Mouse (Mus musculus): ENCODE data around the gene Atp6v0e.

The Atp6v0e gene

GRCm38 (mm10) chr17:26710049-26710448 is 47.0 kb downstream of the Atp6v0e start:
- DNase-seq (ENCODE audit: extremely low read depth, low read depth, low spot score): no peak

- DNase-seq (ENCODE audit: extremely low read depth, low read depth, low spot score): peak; percentile 62
These were observed 52.3 kb downstream of the Atp6v0e start, which contains the start of gene Crebrf for GRCm38 (mm10) chr17:26715271-26715758. Gene Crebrf (plus strand): TSS chr17:26715650.

- DNase-seq (ENCODE audit: extremely low read depth, low read depth, low spot score): peak; percentile 74
These were observed 53.1 kb downstream of the Atp6v0e start for GRCm38 (mm10) chr17:26715916-26716717.

GRCm38 (mm10) chr17:26717868-26718267 is 54.8 kb downstream of the Atp6v0e start:
- no peak for DNase-seq (ENCODE audit: extremely low read depth, low read depth, low spot score)

GRCm38 (mm10) chr17:26719405-26719804 is 56.4 kb downstream of the Atp6v0e start:
- DNase-seq (ENCODE audit: extremely low read depth, low read depth, low spot score): no peak

- no peak for DNase-seq (ENCODE audit: extremely low read depth, low read depth, low spot score)
These were observed 58.8 kb downstream of the Atp6v0e start for GRCm38 (mm10) chr17:26721802-26722201.

GRCm38 (mm10) chr17:26724790-26725189 is 61.8 kb downstream of the Atp6v0e start:
- no peak for DNase-seq (ENCODE audit: extremely low read depth, low read depth, low spot score)

- no peak for DNase-seq (ENCODE audit: extremely low read depth, low read depth, low spot score)
These were observed 63.6 kb downstream of the Atp6v0e start for GRCm38 (mm10) chr17:26726674-26727073.

- DNase-seq (ENCODE audit: extremely low read depth, low read depth, low spot score): no peak
These were observed 64.2 kb downstream of the Atp6v0e start for GRCm38 (mm10) chr17:26727110-26727755.

GRCm38 (mm10) chr17:26742581-26742980 is 79.5 kb downstream of the Atp6v0e start:
- no peak for DNase-seq (ENCODE audit: extremely low read depth, low read depth, low spot score)

- no peak for DNase-seq (ENCODE audit: extremely low read depth, low read depth, low spot score)
These were observed 80.3 kb downstream of the Atp6v0e start for GRCm38 (mm10) chr17:26743294-26743693.
